Mouse (Mus musculus) common myeloid progenitor, adult 5-6 weeks (primary cell): ENCODE results near the gene Gm10974. TPM values are rescaled to one million over a fixed set of nuclear protein-coding genes. Genes with fewer than 3 reads are reported as not detected.

ENCODE experiments used
- ATAC-seq: replicated peaks from 2 replicates; pipeline ENCODE4 v1.8.0; 2016; ENCODE audit warnings: low read depth, mild to moderate bottlenecking, moderate TSS enrichment, inconsistent platforms; ENCODE audit not compliant: poor library complexity, severe bottlenecking
- total RNA-seq: library from RNA; stranded (forward); fragments of 200-1000, 187-1606 nt; gene quantifications from 2 replicates; pipeline ENCODE4 v1.2.3, GENCODE M21; 2017

Gm10974 gene
- total RNA-seq, result not detected in 2 replicates

DNA sequence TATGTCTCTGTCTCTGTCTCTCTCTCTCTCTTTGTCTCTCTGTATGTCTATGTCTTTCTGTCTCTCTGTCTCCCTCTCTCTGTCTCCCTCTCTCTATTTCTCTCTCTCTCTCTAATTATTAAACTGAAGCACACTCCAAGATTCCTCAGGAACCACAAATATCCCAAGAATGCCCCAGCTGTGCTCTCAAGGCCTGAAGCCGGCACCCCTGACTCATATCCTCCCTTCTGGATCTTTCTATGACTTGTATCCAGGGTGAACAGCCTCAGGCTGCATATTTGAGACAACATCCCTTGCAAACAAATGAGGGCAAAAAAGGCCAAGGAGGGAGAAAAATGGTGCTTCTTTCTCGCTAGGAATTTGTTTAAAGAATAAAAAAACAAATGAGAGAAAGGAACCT lies at the start of gene Gm10974:
TSS of gene Gm10974 (plus strand) at position 2 of the 400 bp plus-strand sequence.
- no peak for ATAC-seq

DNA sequence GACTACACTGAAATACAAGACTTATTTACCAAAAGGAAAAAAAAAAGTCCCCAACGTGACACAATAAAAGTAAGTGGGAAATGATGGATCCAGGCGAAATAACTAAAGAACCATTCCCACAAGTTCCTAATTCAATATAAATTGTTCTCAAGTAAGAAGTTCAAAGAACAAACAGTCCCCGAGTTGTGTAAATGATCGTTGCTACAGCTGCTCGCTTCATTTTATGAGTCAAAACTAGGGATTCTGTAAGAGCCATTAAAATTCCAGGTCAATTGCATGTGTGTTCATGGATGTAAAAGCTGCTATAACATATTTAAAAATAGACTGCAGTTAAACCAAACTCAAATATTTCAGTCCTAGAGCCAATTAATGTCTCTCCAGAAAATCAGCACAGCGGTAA lies 47.6 kb upstream of the Gm10974 start:
- ATAC-seq, result no peak

DNA sequence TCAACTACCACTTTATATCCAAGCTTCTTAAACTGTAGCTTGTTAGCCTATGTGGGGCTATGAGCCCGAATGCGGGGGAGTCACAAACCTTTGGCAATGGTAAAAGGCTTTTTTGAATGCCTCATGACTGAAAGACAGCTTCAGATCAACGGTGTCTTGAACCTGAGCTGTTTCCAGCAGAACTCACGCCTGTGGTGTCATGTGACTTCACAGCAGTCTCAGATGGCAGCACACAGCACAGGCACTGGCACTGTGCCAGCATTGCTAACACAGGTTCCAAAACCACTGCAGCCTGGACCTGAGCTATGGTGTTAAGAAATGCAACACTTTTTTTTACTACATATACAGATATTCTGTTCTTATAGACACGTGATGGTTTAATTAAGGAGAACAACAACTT lies 44.7 kb upstream of the Gm10974 start:
- ATAC-seq, result peak; percentile 47; the same call in 1 of the 2 replicates

DNA sequence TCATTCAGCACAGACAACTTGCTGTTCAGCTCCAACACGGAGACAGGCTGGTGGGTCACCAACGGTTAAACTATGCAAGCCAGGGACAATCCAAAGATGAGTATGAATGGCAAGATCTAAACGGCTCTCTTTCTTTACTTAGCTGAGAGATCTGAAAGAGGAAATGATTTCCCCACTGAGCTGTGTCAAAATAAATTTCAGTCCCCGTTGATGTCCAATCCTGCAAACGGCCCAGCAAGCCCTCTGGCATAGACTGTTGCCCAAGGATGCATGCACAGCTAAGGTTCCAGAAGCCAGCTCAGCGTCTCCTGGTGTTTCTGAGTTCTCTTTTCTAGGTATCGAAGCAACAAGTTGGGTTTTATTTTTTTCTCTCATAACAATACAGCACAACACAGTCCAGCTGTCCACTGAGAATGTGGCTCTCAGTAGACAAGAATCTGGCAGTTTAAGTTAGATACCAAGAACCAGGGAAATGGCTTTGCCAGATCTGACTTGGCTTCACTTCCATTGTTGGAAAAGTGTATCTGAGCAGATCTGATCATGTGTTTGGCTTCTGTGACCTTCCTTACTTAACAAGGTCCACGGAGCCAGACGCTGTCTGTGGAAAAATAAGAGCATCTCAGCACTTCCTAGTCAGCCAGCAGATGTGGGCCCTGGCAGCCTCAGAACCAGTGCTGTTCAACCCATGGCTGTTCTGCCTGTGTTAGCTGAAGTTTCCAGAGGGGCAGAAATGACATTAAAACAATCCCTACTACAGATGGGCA lies 42.3 kb upstream of the Gm10974 start:
- 0 out of 2 replicates have a peak, but pooled peaks have one; percentile 60 for ATAC-seq

DNA sequence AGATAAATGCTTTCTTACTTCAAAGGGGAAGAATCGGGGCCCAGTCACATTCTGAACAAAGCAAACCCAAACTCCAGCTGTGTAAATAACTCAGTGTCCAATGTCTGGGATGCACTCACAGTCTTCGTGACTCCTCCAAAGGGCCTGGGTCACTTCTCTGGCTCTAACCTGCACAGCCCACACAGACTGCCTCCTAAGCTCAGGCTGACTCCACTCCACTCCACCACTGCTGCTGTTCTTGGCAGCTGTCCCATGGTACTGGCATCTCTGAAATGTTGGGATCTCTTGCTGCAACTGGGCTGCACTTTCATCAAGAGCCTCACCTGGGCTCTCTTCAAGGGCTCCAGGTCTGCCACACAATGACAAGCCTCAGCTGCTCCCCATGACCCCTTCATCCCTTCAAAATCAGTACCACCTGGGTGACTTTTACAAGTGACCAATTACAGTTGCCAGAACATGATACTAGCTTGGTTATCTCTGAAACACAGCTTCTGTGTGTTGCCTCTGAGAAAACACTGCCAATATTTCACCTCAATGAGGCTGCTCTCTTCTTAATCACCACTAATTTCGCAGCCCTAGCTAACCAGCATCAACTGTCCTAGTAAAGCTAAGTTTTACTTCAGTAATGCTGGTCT lies 40.2 kb upstream of the Gm10974 start:
- ATAC-seq, result no peak

DNA sequence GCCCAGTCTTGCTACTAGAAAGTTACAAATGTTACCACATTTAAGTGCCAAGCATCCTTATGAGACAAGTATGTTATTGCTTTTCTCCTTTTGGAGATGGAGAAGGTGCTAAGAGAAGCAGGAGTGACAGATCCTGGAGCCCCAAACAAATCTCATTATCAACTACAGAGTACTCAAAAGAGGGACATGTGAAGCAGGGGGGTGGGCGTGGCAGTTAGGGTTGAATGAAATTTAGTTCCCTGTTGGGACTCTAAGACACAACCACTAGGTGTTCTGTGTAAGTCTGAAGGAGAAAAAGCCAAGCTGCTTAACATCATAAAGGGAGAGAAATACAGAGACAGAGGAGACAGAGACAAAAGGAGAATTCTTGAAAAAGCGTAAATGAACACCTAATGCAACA lies 38.2 kb upstream of the Gm10974 start:
- no peak for ATAC-seq

DNA sequence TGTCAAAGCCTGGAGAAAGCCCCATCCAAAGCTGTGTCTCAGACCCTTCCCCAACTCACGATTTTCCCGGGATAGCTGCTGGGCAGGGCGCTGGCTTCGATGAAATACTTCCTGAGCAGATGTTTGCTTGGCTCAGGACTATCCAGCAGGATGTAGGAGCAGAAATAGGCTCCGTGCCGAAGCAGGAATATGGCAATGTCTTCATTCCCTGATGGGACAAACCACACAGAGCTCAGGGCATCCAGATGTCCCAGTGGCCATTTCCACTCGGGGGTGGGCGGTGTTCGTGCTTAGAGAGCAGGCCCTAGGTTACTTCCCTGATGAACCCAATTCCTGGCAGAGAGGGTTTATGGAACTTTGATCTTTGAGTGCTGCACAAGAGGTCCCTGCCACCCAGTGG lies 35.1 kb upstream of the Gm10974 start:
- ATAC-seq, result no peak

DNA sequence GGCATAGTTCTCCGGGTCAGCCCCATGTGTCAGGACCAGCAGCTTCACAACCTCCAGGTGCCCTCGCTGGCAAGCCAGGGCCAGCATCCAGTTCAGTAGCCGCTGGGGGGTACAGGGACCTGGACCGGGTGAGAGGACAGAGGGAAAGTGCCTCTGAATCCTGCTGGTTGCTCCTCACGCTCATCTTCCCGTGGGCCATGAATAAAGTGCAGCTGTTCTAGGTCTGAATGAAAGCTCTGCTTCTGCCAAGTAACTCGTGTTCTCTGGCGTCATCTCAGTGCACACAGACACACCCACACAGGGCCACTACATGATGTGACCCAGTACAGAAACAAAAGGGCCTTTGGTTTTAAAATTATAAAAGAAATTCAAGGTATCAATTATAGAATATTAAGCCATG lies 33.4 kb upstream of the Gm10974 start:
- no peak for ATAC-seq

DNA sequence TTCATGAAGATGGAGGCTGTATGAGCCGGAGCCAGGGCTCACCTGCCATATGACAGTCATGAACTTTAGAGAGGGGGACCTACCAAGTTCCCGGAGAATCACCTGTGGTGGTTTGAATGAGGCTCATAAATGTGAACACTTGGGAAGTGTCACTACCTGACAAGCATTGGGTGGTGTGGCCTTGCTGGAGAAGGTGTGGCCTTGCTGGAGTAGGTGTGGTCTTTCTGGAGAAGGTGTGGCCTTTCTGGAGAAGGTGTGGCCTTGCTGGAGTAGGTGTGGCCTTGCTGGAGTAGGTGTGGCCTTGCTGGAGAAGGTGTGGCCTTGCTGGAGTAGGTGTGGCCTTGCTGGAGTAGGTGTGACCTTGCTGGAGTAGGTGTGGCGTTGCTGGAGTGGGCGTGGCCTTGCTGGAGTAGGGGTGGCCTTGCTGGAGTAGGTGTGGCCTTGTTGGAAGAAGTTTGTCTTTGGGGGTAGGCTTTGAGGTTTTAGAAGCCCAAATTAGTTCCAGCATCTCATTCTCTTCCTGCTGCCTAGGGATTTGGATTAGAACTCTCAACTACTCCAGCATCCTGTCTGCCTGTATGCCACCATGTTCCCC lies 31.7 kb upstream of the Gm10974 start:
- 0 out of 2 replicates have a peak, but pooled peaks have one; percentile 25 for ATAC-seq

DNA sequence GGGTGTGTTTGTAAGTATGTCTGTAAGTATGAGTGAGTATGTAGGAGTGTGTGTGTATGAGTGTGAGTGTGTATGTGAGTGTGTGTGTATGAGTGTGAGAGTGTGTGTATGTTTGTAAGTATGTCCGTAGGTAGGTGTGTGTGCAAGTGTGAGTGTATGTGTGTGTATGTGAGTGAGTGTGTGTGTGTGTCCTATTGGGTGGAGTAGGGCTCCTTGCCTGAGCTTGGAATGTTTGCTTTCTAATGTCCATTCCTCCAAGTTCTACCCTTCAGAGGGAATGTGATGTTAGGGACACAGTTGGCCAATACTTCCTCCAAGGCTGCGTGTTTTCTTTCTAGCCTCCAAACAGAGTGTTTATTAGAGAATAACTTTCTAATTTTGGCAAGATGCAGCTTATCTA lies 28.8 kb upstream of the Gm10974 start:
- ATAC-seq, result no peak

DNA sequence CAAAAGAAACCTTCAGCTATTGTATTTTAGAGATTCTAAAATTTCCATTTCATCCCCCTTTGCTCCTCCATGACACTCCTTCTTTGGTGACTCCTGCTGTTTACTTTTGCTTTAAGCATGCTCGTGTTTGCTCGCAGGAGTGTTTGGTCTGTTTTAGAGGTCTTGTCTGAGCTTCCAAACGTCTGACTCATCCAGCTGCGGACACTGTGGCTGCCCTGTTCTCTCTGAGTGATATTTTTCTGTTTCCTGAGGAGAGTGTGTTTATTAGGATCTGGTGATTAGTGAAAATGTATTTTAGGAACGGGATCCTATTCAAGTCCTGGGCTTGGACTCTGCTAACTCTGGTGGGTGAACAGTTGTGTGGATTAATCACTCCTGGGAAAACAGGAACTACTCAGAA lies 26.1 kb upstream of the Gm10974 start:
- no peak for ATAC-seq

DNA sequence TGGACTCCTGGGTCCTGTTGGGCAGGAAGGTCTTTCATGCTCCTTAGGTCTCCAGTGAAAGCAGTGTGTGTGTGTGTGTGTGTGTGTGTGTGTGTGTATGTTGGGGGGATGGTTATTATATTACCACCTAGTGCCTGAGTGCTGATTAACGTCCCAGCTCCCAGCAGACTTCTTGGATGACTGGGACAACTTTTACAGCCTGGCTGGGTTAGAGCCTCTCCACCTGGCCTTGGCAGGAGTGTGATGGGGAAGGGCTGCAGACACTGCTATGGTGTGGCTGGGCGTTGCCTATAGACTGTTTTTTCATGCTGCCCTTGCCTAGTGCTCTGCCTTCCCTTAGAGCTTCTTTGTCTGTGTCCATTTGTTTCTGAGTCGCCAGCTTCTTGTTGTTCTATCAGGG lies 25.7 kb upstream of the Gm10974 start:
- ATAC-seq, result no peak

DNA sequence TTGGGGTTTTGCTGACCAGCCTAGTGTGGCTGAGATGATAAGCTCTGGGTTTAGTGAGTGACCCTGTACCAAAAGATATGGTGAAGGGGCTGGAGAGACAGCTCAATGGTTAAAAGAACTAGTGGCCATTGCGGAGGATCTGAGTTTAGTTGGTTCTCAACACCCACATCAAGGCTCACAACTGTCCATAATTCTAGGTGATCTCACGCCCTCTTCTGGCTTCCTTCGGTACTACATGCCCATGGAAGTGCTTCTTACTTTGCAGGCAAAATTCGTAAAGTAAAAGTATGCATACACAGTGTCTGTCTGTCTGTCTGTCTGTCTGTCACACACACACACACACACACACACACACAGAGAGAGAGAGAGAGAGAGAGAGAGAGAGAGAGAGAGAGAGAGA lies 23.4 kb upstream of the Gm10974 start:
- peak; percentile 62; the same call in 1 of the 2 replicates for ATAC-seq

DNA sequence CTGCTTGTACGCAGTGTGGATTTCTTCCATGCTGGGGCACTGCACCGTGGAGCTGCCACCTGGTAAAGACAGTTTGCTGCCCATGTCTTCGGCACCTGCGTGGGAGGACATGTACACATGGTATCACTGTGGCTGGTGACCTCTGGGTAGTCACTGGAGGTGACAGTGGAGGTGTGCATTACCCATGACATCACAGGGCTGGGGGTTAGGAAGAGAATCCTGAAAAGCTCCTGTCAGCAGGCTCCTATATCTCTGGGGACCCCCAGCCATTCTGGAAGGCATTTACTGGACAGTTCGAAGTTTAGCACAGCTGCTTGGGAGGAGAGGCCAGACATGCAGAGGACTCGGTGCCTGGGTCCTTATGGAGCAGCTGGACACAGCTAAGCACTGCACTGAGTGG lies 22.9 kb upstream of the Gm10974 start:
- ATAC-seq, result no peak

DNA sequence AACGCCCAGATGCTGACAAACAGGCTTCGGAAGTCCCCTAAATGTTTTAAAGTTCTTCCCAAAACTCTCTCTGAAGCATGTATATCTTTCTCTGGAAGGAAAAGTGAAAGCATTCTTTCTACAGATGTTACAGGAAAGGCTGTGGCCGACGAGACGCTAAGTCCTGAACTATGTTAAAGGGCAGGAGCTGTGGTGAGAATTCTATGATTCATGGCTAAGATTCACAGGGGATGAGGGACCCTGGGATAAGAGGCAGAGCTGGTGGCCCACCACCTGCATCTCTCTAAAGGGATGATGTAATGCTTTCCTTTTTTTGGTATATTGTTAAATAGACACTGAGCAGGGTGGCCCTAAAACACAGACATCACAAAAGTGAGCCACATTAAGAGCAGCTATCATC lies 22.4 kb upstream of the Gm10974 start:
- no peak for ATAC-seq

DNA sequence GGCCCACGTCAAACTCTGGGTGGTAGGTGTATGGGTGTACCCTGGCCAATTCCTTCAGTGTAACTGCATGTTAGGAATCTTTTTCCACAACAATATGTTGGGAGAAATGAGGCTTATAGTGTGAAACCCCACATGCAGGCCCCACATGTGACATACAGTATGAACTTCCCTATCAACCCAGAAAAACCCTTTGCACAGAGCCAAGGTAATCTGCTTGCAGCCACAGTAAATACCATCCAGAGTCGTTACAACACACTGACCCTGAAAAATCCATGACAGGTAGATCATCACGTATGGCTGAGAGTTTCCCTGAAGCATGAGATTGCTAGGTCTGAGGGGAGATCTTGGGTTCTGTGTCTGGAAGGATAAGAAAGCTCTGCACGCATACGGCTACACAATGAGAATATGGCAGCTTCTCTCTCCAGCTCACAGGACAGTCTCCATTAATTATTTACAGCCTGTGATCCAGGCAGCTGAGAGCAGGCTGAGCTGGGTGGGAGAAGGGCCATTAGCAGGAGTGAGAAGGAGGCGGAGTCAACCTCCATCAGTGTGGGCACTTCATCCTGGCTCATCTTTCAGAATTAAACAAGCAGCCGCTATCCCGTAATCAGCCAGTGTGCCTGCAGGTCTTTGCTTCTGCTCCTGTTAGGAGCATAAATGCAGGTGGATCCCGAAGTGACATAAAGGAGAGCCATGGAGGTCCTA lies 18.6 kb upstream of the Gm10974 start:
- no peak for ATAC-seq

DNA sequence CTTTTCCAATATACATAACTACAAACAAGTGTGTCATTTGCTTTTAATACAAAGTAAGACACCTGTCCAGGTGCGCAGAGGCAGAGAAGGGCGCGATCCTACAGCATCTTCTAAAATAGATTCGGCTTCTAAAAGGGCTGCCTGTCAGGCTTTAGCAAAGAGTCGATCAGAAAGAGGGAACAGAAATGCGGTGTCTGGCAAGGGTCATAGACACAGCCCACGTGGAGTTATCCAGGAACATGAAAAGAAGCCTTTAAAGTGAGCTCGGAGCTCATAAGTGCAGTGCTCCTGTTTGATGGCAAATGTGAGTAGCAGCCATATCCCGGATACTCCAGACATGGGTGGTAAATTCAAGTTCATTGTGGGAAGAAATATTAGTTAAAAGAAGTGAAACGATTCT lies 17.1 kb upstream of the Gm10974 start:
- ATAC-seq, result no peak

DNA sequence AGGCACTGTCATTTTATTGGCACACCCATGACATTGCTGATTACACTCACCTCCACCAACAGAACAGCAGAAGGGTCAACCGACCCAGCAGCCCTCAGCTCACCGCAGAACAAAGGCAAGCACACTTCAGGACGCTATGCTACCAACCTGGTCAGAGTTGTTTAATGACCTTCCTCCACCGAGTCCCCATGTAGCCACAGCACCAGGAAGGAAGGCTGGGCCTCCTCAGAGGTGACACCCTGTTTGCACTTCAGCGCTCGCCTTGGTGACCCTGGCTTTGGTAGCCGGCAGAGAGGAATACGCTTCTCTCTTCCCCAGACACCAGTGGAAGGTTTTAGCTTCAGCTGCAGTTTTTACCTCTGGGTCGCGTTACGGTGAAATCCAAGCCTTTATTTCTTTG lies 16.0 kb upstream of the Gm10974 start:
- ATAC-seq, result no peak

DNA sequence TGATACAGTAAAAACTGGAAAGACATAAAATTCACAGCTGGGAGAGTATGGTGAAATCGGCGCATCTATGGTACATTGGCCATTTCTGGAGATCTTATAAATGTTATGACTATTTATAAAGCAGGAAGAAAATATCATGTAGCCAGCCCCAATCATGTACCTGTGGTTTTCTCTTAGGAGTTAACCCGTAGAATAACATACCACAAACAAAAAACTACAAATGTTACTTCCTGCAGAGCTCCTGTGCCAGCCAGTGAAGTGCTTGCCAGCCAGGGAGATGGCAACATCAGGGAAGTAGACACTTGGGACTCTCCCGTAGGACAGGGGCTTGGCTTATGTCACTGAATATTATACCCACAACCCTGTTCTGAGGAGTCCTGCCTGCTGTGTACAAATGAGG lies 14.6 kb upstream of the Gm10974 start:
- no peak for ATAC-seq

DNA sequence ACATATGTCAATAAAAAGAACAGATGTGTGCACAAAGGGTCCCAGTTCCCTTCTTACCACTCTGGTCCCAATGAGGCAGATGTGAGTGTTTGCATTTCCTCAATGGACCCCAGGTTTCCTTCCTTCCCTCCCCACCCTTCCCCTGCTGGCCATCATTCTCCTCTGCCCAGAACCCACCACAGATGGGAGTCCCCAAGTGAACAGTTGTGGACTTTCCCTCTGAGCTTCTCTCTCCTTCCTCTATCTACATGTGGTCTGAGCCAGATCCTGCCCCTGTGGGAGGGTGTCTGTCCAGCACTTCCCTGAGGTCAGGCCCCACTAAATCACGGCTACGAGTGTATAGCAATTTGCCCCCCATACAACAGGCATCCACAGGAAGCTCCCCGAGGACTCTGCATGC lies 10.8 kb upstream of the Gm10974 start:
- no peak for ATAC-seq
